Mouse (Mus musculus): ENCODE data around the gene C2cd5. TPM values are rescaled to one million over a fixed set of nuclear protein-coding genes. Genes with fewer than 3 reads are reported as not detected.
"Not testable (repeated sequence)": the region's sequence is repeated elsewhere in the genome, so short reads cannot be mapped to it uniquely, and the experiment has no call there.

C2cd5 gene
- polyA plus RNA-seq, 1 experiment from 2014 or later, result 42.8 TPM

DNA sequence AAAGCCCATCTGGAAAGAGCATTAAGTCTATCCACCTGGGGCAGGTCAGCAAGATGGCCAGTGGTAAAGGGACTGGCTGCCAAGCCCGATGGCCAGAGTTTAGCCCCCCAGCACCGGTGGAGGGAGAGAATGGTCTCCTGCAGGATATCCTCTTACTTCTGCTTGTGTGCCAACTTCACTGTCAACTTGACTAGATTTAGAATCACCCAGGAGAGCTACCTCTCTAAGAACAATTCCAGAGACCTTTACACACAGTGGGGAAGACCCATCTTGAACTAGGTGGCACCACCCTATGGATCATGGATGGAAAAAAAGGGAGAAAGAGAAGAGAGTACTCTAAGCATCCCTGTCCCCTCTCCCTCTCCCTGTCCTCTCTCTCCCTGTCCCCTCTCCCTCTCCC lies 107.0 kb downstream of the C2cd5 start:
- H3K27ac ChIP-seq (replicated peaks; ENCODE audit: low read depth, low read length), result no peak overlapping the region
- no peak overlapping the region for H3K4me2 ChIP-seq (ENCODE audit: low read length)
- H3K36me3 ChIP-seq (ENCODE audit: control insufficient read depth, insufficient read depth, low read length), result no peaks in the 10 kb centered on the region
- H3K4me1 ChIP-seq (ENCODE audit: control insufficient read depth, insufficient read depth, low read length), result peaks cover 22% of the 10 kb centered on the region
- H3K9me3 ChIP-seq (ENCODE audit: control insufficient read depth, low read length), result no peaks in the 10 kb centered on the region
- DNase-seq (no peak), ATAC-seq (ENCODE audit: low FRiP score, low TSS enrichment) (no peak)
- no peak overlapping the region for H3K4me3 ChIP-seq (replicated peaks; ENCODE audit: low read depth, low read length)
- 83% methylated on average over 2 of the region's 2 CpGs for WGBS
- no peak overlapping the region for H3K9ac ChIP-seq (replicated peaks; ENCODE audit: low read length)
- H3K27me3 ChIP-seq (ENCODE audit: control insufficient read depth, insufficient read depth, low read length), result no peaks in the 10 kb centered on the region

DNA sequence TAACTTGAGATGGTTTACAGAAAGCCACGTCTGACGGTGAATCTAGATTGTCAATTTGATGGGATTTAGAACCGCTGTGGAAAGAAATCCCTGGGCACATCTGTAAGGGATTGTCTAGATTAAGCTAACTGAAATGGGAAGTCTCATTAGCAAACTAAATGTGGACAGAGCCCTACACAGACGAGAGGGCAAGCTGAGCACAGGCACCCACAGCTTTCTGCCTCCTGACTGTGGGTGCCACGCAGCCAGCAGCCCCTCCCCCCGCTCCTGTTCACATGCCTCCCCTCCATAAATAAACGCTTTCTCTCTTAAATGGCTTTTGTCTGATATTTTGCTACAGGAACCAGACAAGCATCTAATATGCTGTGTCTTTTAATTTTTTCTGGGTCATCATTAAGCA lies 107.8 kb downstream of the C2cd5 start:
- Histone ChIP-seq H3K4me2 (ENCODE audit: low read length) (no peak overlapping the region), H3K36me3 (ENCODE audit: control insufficient read depth, insufficient read depth, low read length) (no peaks in the 10 kb centered on the region), H3K4me1 (ENCODE audit: control insufficient read depth, insufficient read depth, low read length) (peaks cover 22% of the 10 kb centered on the region), H3K27me3 (ENCODE audit: control insufficient read depth, insufficient read depth, low read length) (no peaks in the 10 kb centered on the region), H3K4me3 (replicated peaks; ENCODE audit: low read depth, low read length) (no peak overlapping the region), H3K9me3 (ENCODE audit: control insufficient read depth, low read length) (no peaks in the 10 kb centered on the region), H3K9ac (replicated peaks; ENCODE audit: low read length) (no peak overlapping the region), H3K27ac (replicated peaks; ENCODE audit: low read depth, low read length) (no peak overlapping the region)
- ATAC-seq (ENCODE audit: low FRiP score, low TSS enrichment) (no peak; the same call in 1 of the 2 replicates), DNase-seq (peak; percentile 51)
- WGBS, result 24% methylated on average over 7 of the region's 7 CpGs

DNA sequence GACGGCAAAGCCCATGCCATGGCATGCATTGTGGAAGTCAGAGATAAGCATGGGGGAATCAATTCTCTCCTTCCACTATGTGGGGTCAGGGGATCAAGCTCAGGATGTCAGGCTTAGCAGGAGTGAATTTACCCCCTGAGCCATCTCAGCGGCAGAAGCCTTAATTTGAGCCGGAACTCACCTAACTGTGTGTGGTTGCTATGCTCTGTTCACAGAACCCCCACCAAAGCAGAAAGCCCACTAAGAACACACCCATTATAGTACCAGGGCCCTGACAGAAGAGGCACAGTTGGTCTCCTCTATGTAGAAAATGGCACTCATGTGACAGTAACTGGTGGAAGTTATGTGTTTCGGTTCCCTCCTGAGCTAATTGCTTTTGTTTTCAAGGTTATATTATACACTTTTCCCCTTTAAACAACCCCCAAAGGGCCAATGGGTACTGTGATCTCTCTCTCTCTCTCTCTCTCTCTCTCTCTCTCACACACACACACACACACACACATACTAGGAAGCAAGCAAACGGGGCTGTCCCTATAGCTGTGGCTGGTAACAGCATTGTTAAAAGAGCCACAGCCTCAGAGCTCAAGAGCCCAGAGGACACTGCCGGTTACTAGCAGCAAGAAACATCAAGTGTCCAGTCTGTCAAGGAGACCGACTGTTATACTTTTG lies 108.4 kb downstream of the C2cd5 start:
- peak overlapping the region; percentile 34; the same call in 1 of the 2 replicates for H3K27ac ChIP-seq (replicated peaks; ENCODE audit: low read depth, low read length)
- DNase-seq (no peak), ATAC-seq (ENCODE audit: low FRiP score, low TSS enrichment) (peak; percentile 15; the same call in 1 of the 2 replicates)

DNA sequence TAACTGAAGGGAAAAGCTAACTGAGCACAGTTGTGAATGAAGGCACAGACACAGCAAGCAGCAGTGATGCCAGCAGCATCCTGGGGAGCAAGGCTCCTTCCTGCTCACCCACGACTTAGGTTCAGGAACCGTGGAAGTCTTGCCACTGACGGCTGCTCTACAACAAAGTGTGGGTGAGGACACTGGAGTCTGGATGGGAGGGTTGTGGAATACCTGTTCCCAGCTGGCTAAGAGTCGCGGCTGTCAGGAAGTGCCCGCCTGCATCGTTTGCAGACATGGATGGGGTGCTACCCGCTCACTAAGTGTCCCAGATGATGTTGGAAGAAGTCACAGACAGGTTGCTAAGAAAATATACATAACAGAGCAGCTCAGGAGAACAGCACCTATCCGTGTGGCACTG lies 109.4 kb downstream of the C2cd5 start:
- Histone ChIP-seq H3K9me3 (ENCODE audit: control insufficient read depth, low read length) (no peaks in the 10 kb centered on the region), H3K27ac (replicated peaks; ENCODE audit: low read depth, low read length) (no peak overlapping the region), H3K27me3 (ENCODE audit: control insufficient read depth, insufficient read depth, low read length) (no peaks in the 10 kb centered on the region), H3K4me2 (ENCODE audit: low read length) (no peak overlapping the region), H3K4me3 (replicated peaks; ENCODE audit: low read depth, low read length) (no peak overlapping the region), H3K9ac (replicated peaks; ENCODE audit: low read length) (no peak overlapping the region), H3K4me1 (ENCODE audit: control insufficient read depth, insufficient read depth, low read length) (peaks cover 22% of the 10 kb centered on the region), H3K36me3 (ENCODE audit: control insufficient read depth, insufficient read depth, low read length) (no peaks in the 10 kb centered on the region)
- WGBS, result 88% methylated on average over 9 of the region's 9 CpGs
- DNase-seq (no peak), ATAC-seq (ENCODE audit: low FRiP score, low TSS enrichment) (no peak)

More for the DNA sequence above, 108.4 kb downstream of the C2cd5 start:
- peaks cover 22% of the 10 kb centered on the region for H3K4me1 ChIP-seq (ENCODE audit: control insufficient read depth, insufficient read depth, low read length)
- 37% methylated on average over 7 of the region's 7 CpGs for WGBS
- no peak overlapping the region for H3K4me2 ChIP-seq (ENCODE audit: low read length)
- no peak overlapping the region for H3K9ac ChIP-seq (replicated peaks; ENCODE audit: low read length)
- no peaks in the 10 kb centered on the region for H3K9me3 ChIP-seq (ENCODE audit: control insufficient read depth, low read length)
- H3K4me3 ChIP-seq (replicated peaks; ENCODE audit: low read depth, low read length), result no peak overlapping the region
- no peaks in the 10 kb centered on the region for H3K27me3 ChIP-seq (ENCODE audit: control insufficient read depth, insufficient read depth, low read length)
- H3K36me3 ChIP-seq (ENCODE audit: control insufficient read depth, insufficient read depth, low read length), result no peaks in the 10 kb centered on the region

DNA sequence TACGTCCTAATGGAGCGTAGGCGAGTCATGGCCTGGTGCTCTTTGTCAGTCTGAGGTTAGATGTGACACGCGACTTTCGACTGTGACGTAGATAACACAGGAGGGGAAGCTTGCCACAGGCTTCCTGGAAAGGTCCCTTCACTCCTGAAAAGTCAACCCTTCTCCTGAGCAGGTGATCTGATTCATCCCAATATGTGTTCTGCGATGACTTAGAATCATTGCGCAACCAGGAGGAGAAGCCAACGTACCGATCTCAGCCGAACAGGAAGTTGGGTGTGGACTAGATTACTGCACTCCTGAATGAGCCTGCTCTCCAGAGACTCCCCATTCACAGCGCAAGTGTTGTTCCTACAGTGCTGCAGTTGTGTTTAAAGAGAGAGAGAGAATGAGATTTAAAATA lies 110.4 kb downstream of the C2cd5 start:
- DNase-seq (no peak), ATAC-seq (ENCODE audit: low FRiP score, low TSS enrichment) (no peak)
- no peaks in the 10 kb centered on the region for H3K27me3 ChIP-seq (ENCODE audit: control insufficient read depth, insufficient read depth, low read length)
- H3K36me3 ChIP-seq (ENCODE audit: control insufficient read depth, insufficient read depth, low read length), result no peaks in the 10 kb centered on the region
- no peak overlapping the region for H3K9ac ChIP-seq (replicated peaks; ENCODE audit: low read length)
- H3K27ac ChIP-seq (replicated peaks; ENCODE audit: low read depth, low read length), result no peak overlapping the region
- H3K4me2 ChIP-seq (ENCODE audit: low read length), result no peak overlapping the region
- peaks cover 22% of the 10 kb centered on the region for H3K4me1 ChIP-seq (ENCODE audit: control insufficient read depth, insufficient read depth, low read length)
- H3K9me3 ChIP-seq (ENCODE audit: control insufficient read depth, low read length), result no peaks in the 10 kb centered on the region
- WGBS, result 92% methylated on average over 13 of the region's 13 CpGs
- H3K4me3 ChIP-seq (replicated peaks; ENCODE audit: low read depth, low read length), result no peak overlapping the region

DNA sequence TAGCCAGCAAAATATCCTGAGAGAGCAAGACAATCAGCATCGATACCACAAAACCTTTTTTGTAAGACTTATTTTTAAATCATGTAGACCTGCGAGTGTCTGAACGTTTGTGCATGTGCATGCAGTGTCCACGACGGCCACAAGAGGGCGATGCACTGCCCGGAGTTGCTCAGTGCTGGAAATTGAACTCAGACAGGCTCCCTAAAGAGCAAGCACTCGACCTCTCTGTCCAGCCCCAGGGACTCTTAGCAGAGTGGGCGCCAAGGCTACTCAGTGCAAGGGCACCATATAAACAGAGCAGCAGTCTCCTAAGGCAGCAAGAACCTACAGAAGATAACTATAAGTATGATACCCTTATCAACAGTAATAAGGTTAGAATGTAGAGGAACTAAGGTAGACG lies 111.2 kb downstream of the C2cd5 start:
- Histone ChIP-seq H3K27ac (replicated peaks; ENCODE audit: low read depth, low read length) (no peak overlapping the region), H3K9me3 (ENCODE audit: control insufficient read depth, low read length) (no peaks in the 10 kb centered on the region), H3K9ac (replicated peaks; ENCODE audit: low read length) (no peak overlapping the region), H3K36me3 (ENCODE audit: control insufficient read depth, insufficient read depth, low read length) (no peaks in the 10 kb centered on the region), H3K4me2 (ENCODE audit: low read length) (no peak overlapping the region), H3K4me3 (replicated peaks; ENCODE audit: low read depth, low read length) (no peak overlapping the region), H3K4me1 (ENCODE audit: control insufficient read depth, insufficient read depth, low read length) (peaks cover 17% of the 10 kb centered on the region; the same call in 1 of the 2 replicates), H3K27me3 (ENCODE audit: control insufficient read depth, insufficient read depth, low read length) (no peaks in the 10 kb centered on the region)
- DNase-seq (peak; percentile 72), ATAC-seq (ENCODE audit: low FRiP score, low TSS enrichment) (no peak)
- 28% methylated on average over 10 of the region's 10 CpGs for WGBS

DNA sequence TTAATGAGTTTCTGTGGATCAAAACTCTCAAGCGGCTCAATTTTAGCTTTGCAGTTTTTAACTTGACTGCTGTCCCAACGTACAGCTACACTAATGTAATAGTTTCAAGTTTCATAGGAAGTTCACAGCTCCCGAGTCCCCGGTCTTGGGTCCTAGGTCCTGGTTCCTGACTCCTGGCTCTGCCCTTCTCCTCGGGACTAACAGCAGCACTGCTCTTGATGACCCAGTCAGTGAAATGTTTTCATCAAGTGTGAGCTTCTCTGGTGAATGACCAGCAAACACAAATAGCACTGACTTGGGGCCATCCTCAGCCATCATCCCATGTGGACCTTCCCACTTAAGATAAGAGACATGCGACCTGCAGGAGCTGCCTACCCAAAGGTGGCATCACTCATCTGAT lies 111.7 kb downstream of the C2cd5 start:
- WGBS, result 83% methylated on average over 6 of the region's 6 CpGs
- Histone ChIP-seq H3K4me3 (replicated peaks; ENCODE audit: low read depth, low read length) (no peak overlapping the region), H3K4me2 (ENCODE audit: low read length) (no peak overlapping the region), H3K9ac (replicated peaks; ENCODE audit: low read length) (no peak overlapping the region), H3K4me1 (ENCODE audit: control insufficient read depth, insufficient read depth, low read length) (peaks cover 17% of the 10 kb centered on the region; the same call in 1 of the 2 replicates), H3K27me3 (ENCODE audit: control insufficient read depth, insufficient read depth, low read length) (no peaks in the 10 kb centered on the region), H3K27ac (replicated peaks; ENCODE audit: low read depth, low read length) (no peak overlapping the region), H3K36me3 (ENCODE audit: control insufficient read depth, insufficient read depth, low read length) (no peaks in the 10 kb centered on the region), H3K9me3 (ENCODE audit: control insufficient read depth, low read length) (no peaks in the 10 kb centered on the region)
- DNase-seq (no peak), ATAC-seq (ENCODE audit: low FRiP score, low TSS enrichment) (no peak)

DNA sequence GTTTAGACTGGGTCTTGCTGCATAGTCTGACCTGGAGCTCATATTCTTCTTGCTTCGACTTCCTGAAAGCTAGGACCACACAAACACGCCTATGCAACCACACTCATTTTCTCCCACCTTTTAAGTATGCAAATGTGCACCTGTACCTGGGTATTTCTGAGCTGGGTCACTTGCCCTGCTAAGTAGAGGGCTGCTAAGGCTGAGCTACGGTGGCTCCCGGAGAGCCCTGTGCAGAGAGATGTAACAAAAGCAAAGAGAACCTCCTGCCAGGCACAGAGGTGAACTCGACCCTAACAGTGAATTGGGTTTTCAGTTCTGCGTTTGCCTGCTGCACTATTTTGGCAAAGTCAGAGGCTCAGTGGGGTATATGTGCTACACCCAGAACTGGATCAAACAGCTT lies 112.3 kb downstream of the C2cd5 start:
- H3K9me3 ChIP-seq (ENCODE audit: control insufficient read depth, low read length), result no peaks in the 10 kb centered on the region
- no peak overlapping the region for H3K9ac ChIP-seq (replicated peaks; ENCODE audit: low read length)
- DNase-seq, result no peak
- H3K36me3 ChIP-seq (ENCODE audit: control insufficient read depth, insufficient read depth, low read length), result no peaks in the 10 kb centered on the region
- peaks cover 14% of the 10 kb centered on the region; the same call in 1 of the 2 replicates for H3K4me1 ChIP-seq (ENCODE audit: control insufficient read depth, insufficient read depth, low read length)
- no peak overlapping the region for H3K4me3 ChIP-seq (replicated peaks; ENCODE audit: low read depth, low read length)
- H3K27ac ChIP-seq (replicated peaks; ENCODE audit: low read depth, low read length), result no peak overlapping the region
- no peaks in the 10 kb centered on the region for H3K27me3 ChIP-seq (ENCODE audit: control insufficient read depth, insufficient read depth, low read length)
- ATAC-seq (ENCODE audit: low FRiP score, low TSS enrichment), result no peak
- 77% methylated on average over 6 of the region's 6 CpGs for WGBS
- H3K4me2 ChIP-seq (ENCODE audit: low read length), result no peak overlapping the region

DNA sequence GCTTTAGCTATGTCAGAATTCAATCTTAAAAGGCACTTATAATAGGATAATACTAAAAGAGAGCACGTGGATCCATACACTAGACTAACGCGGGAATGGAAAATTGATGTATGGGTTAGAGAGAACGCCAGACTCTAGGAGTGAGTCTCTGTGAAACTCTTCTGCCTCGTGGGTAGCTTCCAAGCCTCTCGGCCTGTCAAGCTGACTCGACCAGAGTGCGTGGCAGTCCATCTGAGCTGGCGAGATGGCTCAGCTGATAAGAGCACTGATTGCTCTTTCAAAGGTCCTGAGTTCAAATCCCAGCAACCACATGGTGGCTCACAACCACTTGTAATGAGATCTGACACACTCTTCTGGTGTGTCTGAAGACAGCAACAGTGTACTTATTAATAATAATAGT lies 113.2 kb downstream of the C2cd5 start:
- ATAC-seq (ENCODE audit: low FRiP score, low TSS enrichment); H3K9me3 ChIP-seq (ENCODE audit: control insufficient read depth, low read length); H3K9ac ChIP-seq (replicated peaks; ENCODE audit: low read length); H3K27ac ChIP-seq (replicated peaks; ENCODE audit: low read depth, low read length); H3K27me3 ChIP-seq (ENCODE audit: control insufficient read depth, insufficient read depth, low read length); H3K4me3 ChIP-seq (replicated peaks; ENCODE audit: low read depth, low read length); H3K4me1 ChIP-seq (ENCODE audit: control insufficient read depth, insufficient read depth, low read length); DNase-seq; H3K36me3 ChIP-seq (ENCODE audit: control insufficient read depth, insufficient read depth, low read length); H3K4me2 ChIP-seq (ENCODE audit: low read length): not testable (repeated sequence)
- 91% methylated on average over 9 of the region's 9 CpGs for WGBS

Data from midbrain, embryonic 14.5 days (tissue).